Mouse (Mus musculus) lung, adult 18-20 months (tissue): ENCODE results near the gene Prdm11.

Source experiments
- DNase-seq, 2 experiments: peaks; one replicate each; pipeline ENCODE4 v3.0.0; 2022; ENCODE audit warnings: mixed read lengths in 2 of 2

Prdm11 gene

DNA sequence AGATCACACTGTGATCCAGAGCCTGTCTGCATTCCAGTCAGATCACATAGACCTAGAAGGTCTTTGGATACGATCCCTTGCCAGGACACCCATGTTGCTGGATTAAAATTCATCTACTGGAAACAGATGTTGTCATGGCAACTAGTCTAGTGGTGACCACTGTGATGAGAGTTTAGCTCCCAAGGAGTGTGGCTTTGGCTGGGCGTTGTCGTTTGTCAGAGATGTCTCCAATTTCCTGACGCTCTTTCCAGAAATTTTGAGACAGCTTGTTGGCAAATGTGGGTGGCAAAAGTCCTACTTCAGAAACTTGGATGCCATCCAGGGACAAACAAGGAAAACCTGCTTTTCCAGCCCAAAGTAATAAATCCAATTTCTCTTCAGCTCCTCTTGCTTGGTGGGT, 87.3 kb downstream of the Prdm11 start:
- no peak for DNase-seq

DNA sequence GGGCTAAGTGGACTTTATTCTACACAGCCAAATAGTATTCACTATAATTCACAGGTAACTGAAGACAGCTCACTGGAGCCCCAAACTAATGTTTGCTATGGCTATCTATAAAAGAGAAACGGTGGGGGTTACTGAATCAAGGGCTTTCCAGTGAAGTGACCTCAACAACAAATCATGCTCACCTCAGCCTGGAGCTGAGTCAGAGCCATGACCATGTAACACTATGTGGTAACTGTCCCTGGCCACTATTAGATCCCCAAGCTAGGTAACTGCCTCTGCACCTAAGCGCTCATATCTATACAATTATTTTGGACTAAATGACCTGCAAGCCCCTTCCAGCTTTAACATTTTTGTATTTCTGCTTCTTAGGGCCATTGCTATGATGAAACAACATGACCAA, 89.0 kb downstream of the Prdm11 start:
- DNase-seq = no peak

DNA sequence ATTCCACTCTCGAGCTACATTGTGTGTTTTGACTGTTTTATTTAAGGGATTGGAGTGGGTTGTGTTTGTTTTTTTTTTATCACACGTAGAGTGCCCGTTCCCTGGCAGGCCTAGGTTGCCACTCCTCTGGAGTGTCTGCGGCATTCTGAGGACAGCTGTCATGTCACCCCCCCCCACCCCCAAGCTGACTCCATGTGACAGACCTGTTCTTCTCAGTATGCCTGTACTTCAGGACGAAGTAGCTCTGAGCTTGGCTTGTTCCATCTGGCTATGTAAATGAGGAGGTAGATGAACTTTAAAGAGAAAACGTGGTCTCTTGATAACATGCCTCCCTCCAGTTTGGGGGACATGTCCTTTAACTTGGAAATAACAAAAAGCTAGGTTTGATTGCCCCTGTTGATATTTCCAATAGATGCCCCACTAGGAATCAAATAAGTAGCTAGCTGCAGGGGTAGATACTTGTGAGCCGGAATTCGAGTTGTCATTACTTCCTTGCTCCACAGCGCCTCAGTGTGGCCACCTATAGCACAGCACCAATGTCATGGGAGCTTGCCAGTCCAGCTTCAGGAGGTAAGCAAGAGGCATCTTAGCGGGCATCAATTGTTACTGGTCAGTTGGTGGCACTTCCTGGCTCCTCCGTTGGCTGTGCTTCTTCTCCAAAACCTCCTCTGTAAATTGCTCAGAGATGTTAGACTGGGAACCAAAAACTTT, 91.4 kb downstream of the Prdm11 start:
- peak; percentile 69 to 72 for DNase-seq

DNA sequence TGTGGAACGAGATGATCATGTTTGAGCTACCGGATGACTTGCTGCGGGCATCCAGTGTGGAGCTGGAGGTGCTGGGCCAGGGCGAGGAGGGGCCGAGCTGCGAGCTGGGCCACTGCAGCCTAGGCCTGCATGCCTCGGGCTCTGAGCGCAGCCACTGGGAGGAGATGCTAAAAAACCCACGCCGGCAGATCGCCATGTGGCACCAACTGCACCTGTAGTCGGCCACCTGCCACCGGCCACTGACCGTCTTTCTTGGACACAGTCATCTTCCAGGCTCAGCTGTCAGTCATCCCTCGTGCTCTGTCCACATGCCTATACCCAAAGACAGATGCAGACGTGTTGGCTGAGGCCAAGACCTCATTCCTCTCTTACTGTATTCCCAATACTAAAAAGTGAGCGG, 92.5 kb downstream of the Prdm11 start:
- no peak for DNase-seq

DNA sequence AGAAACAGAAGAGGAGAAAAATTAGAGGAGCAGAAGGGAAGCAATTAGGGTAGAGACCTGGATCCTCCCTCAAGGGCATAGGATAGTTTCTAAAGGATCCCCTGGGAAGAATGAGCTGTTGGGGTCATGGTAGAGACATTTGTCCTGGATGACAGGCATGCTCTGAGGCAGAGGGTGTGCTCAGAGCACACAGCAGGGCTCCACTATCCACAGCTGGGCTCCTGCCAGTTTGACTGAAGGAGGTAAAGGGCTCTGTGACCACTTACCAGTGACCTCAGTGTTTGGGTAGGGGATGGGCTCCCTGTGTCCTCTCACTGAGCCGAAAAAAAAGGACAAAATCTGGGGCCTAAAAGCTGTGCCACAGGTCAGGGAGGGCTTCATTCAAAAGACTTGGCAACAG, 96.4 kb downstream of the Prdm11 start:
- no peak for DNase-seq

DNA sequence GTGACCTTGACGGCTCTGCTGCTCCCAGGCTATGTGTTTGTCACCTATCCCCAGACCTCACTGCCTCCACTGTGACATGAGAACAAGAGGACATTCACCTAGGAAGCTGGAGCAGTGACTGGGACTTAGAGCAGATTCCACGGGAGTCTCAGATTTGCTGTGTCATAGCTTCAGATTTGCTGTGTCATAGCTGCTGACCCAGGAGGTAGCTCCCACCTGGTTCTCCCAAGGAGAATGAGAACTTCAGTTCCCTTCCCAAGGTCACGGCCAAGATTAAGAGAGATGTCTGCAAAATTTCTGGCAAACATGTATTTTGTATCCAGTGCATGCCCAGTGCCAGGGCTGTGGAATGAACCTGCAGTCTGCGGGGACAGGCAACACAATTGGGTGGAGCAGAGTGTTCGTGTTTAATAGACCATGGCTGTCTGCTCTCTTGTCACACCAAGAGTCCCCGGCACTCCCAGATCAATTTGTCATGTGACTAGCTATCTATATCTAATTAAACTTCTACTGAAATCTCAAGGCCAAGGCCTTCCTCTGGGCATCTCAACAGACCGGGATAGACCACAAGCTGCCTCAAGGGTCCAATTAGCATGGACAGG, 97.2 kb downstream of the Prdm11 start:
- DNase-seq = no peak

DNA sequence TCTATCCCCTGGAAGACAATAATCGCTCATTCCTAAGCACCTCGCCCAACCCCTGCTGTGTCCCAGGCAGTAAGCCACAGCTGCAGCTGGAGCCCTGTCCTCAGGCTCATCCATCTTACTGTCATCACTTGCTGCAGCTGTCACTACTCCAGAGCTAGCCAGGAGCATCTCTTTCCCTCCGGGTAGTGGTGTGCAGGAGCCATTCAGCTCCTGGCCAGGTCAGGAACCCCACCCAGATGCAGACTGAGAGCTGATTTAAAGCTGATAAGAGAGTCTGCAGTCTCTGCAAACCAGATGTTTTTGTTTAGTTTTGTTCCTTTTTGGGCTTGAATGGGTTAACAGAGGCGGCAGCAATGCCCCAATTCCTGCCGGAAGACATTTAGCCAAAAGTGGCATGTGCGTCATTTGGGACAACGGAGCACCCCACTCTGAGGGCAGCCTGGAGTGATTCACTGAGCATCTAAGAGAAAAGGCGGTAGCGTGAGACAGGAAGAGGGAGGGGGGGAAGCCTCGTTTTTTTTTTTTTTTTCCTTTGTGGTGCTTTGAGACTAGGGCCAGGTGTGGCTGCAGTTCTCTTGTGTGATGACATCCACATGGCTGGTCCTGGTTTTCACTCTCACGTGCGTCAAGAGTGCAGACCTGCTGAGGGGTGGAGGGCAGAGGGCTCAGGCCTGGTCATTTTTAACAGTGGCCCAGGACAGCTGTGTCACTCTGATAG, 97.8 kb downstream of the Prdm11 start:
- DNase-seq = no peak

DNA sequence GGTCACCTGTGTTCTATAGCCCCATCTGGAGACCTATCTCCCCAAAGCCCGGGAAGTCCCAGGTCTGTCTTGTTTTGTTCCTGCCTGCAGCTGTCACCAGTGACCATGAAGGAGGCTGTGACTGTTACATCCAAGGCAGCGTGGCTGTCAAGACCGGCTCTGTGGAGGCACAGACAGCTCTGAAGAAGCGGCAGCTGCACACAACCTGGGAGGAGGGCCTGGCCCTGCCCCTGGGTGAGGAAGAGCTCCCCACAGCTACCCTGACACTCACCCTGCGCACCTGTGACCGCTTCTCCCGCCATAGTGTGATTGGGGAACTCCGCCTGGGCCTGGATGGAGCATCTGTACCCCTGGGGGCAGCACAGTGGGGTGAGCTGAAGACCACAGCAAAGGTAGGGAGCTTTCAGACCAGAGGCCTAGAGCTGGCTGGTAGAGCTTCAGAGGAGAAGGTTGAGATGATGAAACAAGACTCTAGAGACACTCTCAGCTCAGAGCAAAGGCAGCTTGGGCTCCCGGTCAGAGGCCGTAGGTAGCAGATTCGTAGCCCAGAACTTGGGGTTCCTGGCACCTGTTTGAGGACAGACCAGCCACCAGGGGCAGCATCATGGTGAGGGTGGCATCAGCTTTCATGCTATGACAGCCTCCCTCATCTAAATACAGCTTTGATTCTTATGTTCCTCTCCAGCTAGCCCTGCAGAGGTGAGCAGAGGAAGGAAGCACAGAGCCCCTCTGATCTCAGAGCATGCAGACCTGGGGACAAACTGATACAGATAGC, 100.0 kb downstream of the Prdm11 start:
- no peak for DNase-seq

DNA sequence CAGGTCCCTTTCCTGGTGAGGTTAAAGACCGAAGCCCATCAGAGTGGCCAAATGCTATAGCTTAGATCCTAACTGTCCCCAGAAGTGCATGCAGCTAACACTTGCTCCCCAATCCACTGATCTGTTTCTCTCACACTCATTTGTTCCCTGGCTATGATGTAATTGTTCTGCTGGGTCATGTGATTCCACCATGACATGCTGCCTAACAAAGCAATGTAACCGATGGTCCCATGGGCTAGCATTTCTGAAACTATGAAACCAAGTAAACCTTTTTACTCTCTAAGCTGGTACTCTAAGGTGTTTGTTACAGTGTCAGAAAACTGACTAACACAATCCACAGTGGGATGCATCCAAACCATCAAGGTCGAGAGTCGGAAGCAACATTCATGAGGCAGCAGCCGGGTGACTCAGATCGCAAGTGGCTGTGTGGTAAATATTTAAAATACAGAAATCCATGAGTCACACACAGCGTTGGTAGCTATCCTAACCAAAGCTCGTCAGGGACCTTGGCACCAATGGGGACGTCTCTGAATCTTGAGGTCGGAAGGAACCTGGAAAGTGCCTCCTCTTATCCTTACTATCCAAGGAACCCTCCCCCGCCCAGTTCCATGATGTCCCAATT, 100.7 kb downstream of the Prdm11 start:
- no peak for DNase-seq

DNA sequence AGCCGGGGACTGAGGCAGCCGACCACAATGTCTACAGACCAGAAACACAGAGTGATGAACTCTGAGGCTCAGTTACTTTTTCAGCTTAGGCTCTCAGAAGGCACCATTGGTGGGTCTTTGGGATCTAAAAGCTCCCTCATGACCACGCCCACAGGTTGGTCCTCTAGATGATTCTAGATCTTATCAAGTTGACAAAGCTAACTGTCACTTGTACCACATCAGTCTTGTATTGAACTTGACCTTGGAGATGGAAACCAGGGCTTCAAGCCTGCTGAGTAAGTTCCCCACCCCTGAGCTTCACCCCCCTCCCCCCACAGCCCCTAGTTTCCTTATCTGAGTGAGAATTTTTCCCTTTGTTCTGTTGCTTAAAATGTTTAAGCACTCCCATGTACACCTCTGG, 101.6 kb downstream of the Prdm11 start:
- DNase-seq = no peak

DNA sequence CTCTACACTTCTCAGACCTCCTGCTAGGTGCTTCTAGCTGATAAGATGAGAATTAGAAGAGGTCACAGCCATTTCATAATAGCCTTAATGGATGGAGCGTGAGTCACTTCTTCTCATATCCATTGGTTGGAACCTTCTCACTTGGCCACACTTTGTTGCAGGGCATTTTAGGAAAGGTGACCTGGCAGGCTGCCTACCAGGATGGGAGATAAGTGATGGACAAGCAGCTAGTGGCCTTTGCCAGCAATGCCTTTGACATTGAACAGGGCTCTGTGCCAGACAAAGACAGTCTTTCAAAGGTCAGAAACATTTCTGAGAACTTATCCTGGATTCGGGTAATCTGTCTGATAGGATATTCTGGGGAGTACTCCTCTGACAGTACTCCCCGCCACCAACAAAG, 102.6 kb downstream of the Prdm11 start:
- no peak for DNase-seq

DNA sequence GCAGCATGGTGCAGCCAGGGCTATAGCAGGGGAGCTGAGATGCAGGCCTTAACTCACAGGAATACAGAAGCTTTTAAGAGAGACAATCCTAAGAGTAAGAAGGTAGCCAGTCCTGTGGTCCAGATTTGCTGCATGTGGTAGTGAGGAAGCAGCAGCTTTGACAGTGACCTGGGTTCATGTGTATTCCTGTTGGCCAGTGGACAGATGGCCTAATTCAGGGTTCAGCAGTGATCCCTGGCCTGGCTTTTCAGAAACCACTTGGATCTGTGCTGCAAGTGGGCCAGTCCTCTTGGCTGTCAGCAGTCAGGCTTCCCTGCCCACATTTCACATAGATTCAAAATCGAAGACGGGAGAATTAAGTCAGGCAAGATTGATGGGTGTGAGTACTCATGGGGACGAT, 104.5 kb downstream of the Prdm11 start:
- no peak for DNase-seq

DNA sequence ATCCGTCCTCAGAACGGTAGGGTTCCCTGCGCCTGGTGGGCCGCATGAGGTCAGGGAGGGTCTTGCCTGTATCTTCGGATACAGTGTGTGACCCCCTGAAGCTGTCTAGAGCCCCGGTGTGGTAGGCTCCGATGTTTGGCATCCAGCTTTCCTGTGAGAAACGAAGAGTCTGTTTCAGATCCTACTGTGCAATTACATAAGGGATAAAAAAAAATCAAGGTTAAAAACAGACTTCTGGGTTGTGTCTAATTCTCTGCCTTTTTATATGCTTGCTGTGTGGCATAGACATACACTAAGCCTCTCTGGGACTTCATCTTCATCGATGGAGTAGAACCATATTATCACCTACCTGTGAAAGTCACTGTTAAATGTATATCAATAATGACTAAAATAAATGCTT, 105.0 kb downstream of the Prdm11 start:
- DNase-seq = no peak

DNA sequence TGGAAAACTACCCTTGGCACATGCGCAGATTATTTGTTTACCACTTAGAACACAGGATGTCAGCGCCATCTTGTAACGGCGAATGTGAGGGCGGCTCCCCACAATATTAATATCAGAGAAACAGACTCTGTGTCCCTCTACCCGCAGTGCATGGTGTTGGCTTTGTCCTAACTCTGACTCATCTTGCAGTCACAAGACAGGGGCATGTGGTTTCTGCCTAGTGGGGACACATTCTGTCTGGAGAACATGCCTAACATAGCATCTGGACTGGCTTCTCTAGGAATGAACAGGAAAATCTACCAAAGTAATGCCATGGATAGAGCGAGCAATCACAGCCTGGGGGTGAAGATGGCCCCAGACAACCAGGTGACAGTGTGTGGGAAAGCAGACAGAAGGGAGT, 107.1 kb downstream of the Prdm11 start:
- no peak for DNase-seq

DNA sequence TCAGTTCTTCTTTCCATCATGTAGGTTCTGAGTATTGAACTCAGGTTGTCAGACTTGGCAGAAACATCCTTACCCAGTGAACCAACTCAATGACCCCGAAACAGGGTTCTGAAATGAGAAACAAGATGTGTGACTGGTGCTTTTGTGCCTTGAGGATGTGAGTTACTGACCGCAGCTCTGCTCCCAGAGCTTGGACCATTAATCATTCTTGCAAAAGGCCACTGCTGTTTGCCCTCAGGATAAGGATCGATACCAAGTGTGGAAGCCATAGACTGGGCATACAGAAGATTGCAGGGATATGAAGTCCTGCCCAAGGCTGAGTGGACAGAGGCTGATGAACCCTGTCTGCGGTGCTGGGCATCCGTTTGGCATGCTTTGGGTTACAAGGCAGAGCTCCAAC, 107.9 kb downstream of the Prdm11 start:
- DNase-seq = no peak

DNA sequence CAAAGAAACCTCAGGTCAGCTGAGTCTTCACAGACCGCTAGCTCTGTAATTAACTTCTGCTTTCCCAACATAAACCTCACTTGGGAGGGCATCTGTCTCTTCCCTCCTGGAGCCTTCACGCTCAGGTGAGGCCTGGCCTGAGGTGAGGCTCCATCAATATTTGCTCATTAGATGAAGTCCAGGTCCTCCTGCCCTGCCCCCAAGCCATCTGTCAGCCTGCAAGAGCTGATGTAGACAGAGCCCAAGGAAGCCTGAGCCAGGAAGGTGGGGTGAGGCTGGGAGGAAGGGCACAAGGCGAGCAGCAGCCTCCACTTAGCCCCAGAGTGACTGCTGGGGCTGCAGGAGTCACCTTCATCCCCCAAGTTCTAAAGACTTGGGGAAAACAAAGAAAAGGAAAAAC, 110.5 kb downstream of the Prdm11 start:
- no peak for DNase-seq

DNA sequence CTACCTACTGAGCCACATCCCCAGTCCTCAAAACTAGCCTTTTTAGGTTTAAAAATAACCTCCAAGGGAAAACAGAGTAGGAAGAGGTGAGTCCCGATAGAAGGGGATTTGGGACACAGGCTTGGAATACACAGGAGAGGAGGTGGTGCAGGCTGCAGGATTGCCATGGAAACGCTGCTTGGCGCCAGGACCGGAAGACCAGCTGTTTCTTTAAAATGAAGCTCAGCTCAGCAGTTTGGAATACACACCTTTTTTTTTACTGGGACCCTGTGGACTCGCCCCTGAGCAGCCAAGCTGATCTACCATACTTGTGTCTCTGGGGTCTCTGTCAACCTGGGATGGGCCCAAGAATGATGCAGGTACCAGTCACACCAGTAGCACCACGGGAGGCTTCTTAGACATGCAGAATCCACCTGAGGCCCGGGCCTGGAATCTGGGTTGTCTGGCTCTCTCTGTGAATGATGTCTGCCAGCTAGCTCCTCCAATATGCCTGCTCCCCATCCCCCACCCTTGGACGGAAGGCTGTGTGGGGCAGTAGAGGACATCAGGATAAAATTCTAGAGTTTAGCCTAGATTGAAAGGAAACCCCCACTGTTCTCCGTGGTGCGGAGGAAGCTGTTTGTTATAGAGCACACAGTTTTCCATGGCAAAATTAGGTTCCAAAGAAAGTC, 111.5 kb downstream of the Prdm11 start:
- no peak for DNase-seq

DNA sequence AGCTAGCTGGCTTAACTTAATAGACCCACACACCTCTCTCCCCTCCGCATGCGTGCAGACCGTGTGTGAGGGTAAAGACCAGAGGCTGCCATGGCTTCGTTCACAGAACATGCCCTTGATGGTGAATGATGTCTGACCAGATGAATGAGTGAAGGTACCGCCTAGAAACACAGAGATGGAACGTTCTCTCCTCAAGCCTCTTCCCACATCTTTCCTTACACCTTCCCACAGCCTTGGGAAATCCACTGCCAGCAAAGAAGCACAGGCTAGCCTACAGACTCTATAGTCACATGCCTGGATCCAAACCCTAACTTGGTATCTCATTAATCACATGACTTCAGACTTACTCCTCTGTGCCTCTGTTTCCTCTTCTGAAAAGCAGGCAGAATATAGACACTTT, 112.6 kb downstream of the Prdm11 start:
- DNase-seq = no peak

DNA sequence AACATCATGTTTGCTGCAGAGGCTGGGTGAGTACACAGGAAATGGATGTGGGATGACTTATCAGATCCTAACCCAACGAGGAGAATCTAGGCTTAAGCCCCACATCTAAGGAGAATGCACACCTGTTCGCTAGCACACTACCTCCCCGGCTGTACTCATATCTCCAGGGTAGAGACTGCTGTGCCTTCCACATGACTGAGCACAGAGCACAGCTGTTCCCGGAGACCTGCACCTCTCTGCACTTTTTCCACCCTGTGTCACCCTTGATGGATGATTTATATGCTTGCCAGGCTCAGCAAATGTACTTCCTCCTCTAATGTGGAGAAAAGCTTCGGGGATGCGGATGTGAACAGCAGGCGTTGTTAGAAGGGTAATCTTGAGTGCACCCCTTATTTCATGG, 114.9 kb downstream of the Prdm11 start:
- DNase-seq = no peak

DNA sequence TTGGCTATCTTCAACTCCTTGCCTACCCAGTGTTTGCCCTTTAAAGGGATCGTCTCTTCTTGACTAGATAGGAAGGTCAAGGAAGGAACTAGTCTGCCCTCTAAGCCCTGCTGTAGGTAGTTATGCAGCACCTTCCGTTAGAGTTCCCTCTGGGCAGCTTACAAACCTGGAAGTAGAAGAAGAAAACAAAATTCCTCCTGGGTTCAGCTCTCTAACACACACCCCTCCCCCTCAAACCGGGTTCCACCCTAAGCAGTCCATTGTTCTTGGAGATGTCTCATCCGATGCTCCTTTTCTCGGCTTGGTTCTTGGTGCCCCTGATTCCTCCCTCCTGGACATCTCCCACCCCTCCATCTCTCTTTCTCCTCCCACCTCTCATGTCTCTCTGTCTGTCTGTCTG, 116.3 kb downstream of the Prdm11 start:
- DNase-seq = no peak

DNA sequence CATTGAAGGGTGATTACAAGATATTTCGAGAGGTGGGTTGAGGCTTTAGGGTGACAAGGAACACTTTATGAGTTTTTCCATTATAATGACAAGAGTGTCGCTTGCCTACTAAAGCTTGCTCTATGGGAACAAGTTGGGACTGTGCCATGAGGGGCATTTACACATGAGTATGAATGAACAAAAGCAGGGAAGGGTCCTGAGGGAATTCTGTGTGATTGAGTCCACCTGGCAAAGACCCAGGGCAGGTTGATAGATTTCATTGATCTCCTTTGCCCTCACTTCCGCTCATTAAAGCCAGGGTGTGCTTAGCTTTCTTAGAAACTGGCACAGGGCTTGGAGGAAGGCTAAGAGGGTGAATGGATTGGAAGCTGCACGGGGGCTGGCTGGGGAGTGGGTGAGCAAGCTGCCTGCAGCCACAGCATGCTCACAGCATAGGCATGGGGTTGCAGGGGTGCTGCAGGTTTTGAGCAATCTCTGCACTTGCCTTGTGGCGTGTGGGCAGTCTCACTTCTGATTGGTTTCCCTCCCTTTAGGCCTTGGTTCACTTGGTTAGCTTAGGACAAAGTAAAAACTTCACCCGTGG, 121.2 kb downstream of the Prdm11 start:
- no peak for DNase-seq

DNA sequence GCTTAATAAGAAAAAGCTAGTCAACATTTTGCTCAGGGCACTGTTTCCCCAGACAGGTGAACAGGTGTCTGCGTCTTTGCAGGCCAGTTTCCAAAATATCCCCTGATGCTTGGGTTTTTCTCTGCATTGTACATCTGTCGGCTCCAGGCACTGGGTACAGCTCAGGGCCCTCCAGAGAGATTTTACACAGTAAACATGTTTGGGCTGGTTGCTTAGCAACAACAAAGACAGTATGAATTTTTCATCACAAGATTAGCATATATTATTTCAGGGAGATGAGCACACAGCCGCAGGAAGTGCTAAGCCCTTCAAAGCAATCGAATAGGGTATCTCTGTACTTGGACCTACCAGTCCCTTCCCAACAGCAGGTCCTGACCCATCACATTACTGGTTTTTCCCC, 125.3 kb downstream of the Prdm11 start:
- DNase-seq = no peak
